Mouse (Mus musculus): ENCODE data around the gene Ptgr2. TPM values are rescaled to one million over a fixed set of nuclear protein-coding genes. Genes with fewer than 3 reads are reported as not detected.
"Not testable (repeated sequence)": the region's sequence is repeated elsewhere in the genome, so short reads cannot be mapped to it uniquely, and the experiment has no call there.

Gene Ptgr2
- polyA plus RNA-seq (2012; ENCODE audit: insufficient read depth, insufficient read length, missing spikeins), result 253 and 299 TPM in 2 replicates

- Histone ChIP-seq H3K4me3 (ENCODE audit: insufficient read depth, low read depth, low read length) (peak within 1 kb of the TSS; percentile 74), H3K27ac (replicated peaks; ENCODE audit: low read depth, low read length) (peak within 1 kb of the TSS; percentile 96), H3K4me1 (ENCODE audit: control insufficient read depth, insufficient read depth, insufficient read length, low read length) (0 out of 2 replicates have a peak, but pooled peaks cover 2% of the 10 kb centered on the region)
These were observed at the start of gene Ptgr2 for GRCm38 (mm10) chr12:84284885-84285592. Gene Ptgr2 (plus strand): TSS chr12:84285232.

- Histone ChIP-seq H3K27ac (replicated peaks; ENCODE audit: low read depth, low read length) (no peak overlapping the region), H3K4me3 (ENCODE audit: insufficient read depth, low read depth, low read length) (no peak overlapping the region), H3K4me1 (ENCODE audit: control insufficient read depth, insufficient read depth, insufficient read length, low read length) (no peaks in the 10 kb centered on the region)
These were observed 49.5 kb upstream of the Ptgr2 start for GRCm38 (mm10) chr12:84235577-84235976.

- Histone ChIP-seq H3K27ac (replicated peaks; ENCODE audit: low read depth, low read length) (no peak overlapping the region), H3K4me1 (ENCODE audit: control insufficient read depth, insufficient read depth, insufficient read length, low read length) (no peaks in the 10 kb centered on the region), H3K4me3 (ENCODE audit: insufficient read depth, low read depth, low read length) (no peak overlapping the region)
These were observed 48.9 kb upstream of the Ptgr2 start for GRCm38 (mm10) chr12:84235981-84236752.

- H3K4me3 ChIP-seq (ENCODE audit: insufficient read depth, low read depth, low read length); H3K27ac ChIP-seq (replicated peaks; ENCODE audit: low read depth, low read length); H3K4me1 ChIP-seq (ENCODE audit: control insufficient read depth, insufficient read depth, insufficient read length, low read length): not testable (repeated sequence)
These were observed 48.0 kb upstream of the Ptgr2 start for GRCm38 (mm10) chr12:84237036-84237435.

GRCm38 (mm10) chr12:84243076-84243770 is 41.8 kb upstream of the Ptgr2 start:
- H3K4me3 ChIP-seq (ENCODE audit: insufficient read depth, low read depth, low read length), result no peak overlapping the region
- H3K4me1 ChIP-seq (ENCODE audit: control insufficient read depth, insufficient read depth, insufficient read length, low read length), result no peaks in the 10 kb centered on the region
- no peak overlapping the region for H3K27ac ChIP-seq (replicated peaks; ENCODE audit: low read depth, low read length)

- Histone ChIP-seq H3K4me1 (ENCODE audit: control insufficient read depth, insufficient read depth, insufficient read length, low read length) (no peaks in the 10 kb centered on the region), H3K27ac (replicated peaks; ENCODE audit: low read depth, low read length) (no peak overlapping the region), H3K4me3 (ENCODE audit: insufficient read depth, low read depth, low read length) (no peak overlapping the region)
These were observed 39.3 kb upstream of the Ptgr2 start for GRCm38 (mm10) chr12:84245683-84246082.

GRCm38 (mm10) chr12:84249217-84249616 is 35.8 kb upstream of the Ptgr2 start:
- Histone ChIP-seq H3K27ac (replicated peaks; ENCODE audit: low read depth, low read length) (no peak overlapping the region), H3K4me3 (ENCODE audit: insufficient read depth, low read depth, low read length) (no peak overlapping the region), H3K4me1 (ENCODE audit: control insufficient read depth, insufficient read depth, insufficient read length, low read length) (no peaks in the 10 kb centered on the region)

GRCm38 (mm10) chr12:84252811-84253210 is 32.2 kb upstream of the Ptgr2 start:
- no peaks in the 10 kb centered on the region for H3K4me1 ChIP-seq (ENCODE audit: control insufficient read depth, insufficient read depth, insufficient read length, low read length)
- H3K27ac ChIP-seq (replicated peaks; ENCODE audit: low read depth, low read length), result no peak overlapping the region
- no peak overlapping the region for H3K4me3 ChIP-seq (ENCODE audit: insufficient read depth, low read depth, low read length)

GRCm38 (mm10) chr12:84254886-84255285 is 30.1 kb upstream of the Ptgr2 start:
- Histone ChIP-seq H3K27ac (replicated peaks; ENCODE audit: low read depth, low read length) (no peak overlapping the region), H3K4me1 (ENCODE audit: control insufficient read depth, insufficient read depth, insufficient read length, low read length) (no peaks in the 10 kb centered on the region), H3K4me3 (ENCODE audit: insufficient read depth, low read depth, low read length) (no peak overlapping the region)

GRCm38 (mm10) chr12:84260363-84260762 is 24.7 kb upstream of the Ptgr2 start:
- no peak overlapping the region for H3K27ac ChIP-seq (replicated peaks; ENCODE audit: low read depth, low read length)
- no peaks in the 10 kb centered on the region for H3K4me1 ChIP-seq (ENCODE audit: control insufficient read depth, insufficient read depth, insufficient read length, low read length)
- no peak overlapping the region for H3K4me3 ChIP-seq (ENCODE audit: insufficient read depth, low read depth, low read length)

GRCm38 (mm10) chr12:84267264-84267663 is 17.8 kb upstream of the Ptgr2 start:
- no peak overlapping the region for H3K27ac ChIP-seq (replicated peaks; ENCODE audit: low read depth, low read length)
- H3K4me3 ChIP-seq (ENCODE audit: insufficient read depth, low read depth, low read length), result no peak overlapping the region
- no peaks in the 10 kb centered on the region for H3K4me1 ChIP-seq (ENCODE audit: control insufficient read depth, insufficient read depth, insufficient read length, low read length)

- H3K4me1 ChIP-seq (ENCODE audit: control insufficient read depth, insufficient read depth, insufficient read length, low read length), result no peaks in the 10 kb centered on the region
- no peak overlapping the region for H3K4me3 ChIP-seq (ENCODE audit: insufficient read depth, low read depth, low read length)
- no peak overlapping the region for H3K27ac ChIP-seq (replicated peaks; ENCODE audit: low read depth, low read length)
These were observed 11.7 kb upstream of the Ptgr2 start for GRCm38 (mm10) chr12:84273366-84273765.

- Histone ChIP-seq H3K27ac (replicated peaks; ENCODE audit: low read depth, low read length) (0 out of 2 replicates have a peak overlapping the region, but pooled peaks have one; percentile 35), H3K4me1 (ENCODE audit: control insufficient read depth, insufficient read depth, insufficient read length, low read length) (no peaks in the 10 kb centered on the region), H3K4me3 (ENCODE audit: insufficient read depth, low read depth, low read length) (no peak overlapping the region)
These were observed 9.7 kb upstream of the Ptgr2 start for GRCm38 (mm10) chr12:84275288-84275687.

GRCm38 (mm10) chr12:84276288-84276687 is 8.7 kb upstream of the Ptgr2 start:
- Histone ChIP-seq H3K4me1 (ENCODE audit: control insufficient read depth, insufficient read depth, insufficient read length, low read length) (no peaks in the 10 kb centered on the region), H3K4me3 (ENCODE audit: insufficient read depth, low read depth, low read length) (no peak overlapping the region)

GRCm38 (mm10) chr12:84276799-84277198 is 8.2 kb upstream of the Ptgr2 start:
- Histone ChIP-seq H3K4me3 (ENCODE audit: insufficient read depth, low read depth, low read length) (no peak overlapping the region), H3K27ac (replicated peaks; ENCODE audit: low read depth, low read length) (no peak overlapping the region), H3K4me1 (ENCODE audit: control insufficient read depth, insufficient read depth, insufficient read length, low read length) (no peaks in the 10 kb centered on the region)

More at GRCm38 (mm10) chr12:84276288-84276687, 8.7 kb upstream of the Ptgr2 start:
- H3K27ac ChIP-seq (replicated peaks; ENCODE audit: low read depth, low read length), result no peak overlapping the region

Measured in brown adipose tissue, adult 24 weeks (tissue).